Mouse (Mus musculus): ENCODE results near the gene Mydgf. TPM values are rescaled to one million over a fixed set of nuclear protein-coding genes. Genes with fewer than 3 reads are reported as not detected.

Gene Mydgf
- polyA plus RNA-seq, 1 experiment from 2014 or later, result 63.0 TPM

DNA sequence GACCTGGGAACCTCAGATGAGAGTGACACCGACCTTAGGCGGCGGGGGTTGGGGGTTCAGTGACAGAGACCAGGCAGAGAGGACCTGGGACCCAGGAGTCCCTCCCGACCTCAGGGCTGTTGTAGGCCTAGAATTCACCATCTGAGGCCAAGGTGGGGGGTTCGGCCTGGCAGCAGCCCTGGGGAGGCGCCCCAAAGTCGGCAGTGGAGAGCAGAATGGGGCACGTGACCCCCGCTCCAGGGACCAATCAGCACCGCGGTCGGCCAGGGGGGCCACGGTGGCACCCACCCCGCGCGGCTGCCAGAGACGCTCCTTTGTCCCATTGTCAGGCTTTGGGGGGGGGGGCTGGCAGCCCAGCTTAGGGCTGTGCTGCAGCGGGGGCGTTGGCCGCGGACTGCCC is 44.4 kb downstream of the Mydgf start:
- H3K9me3 ChIP-seq (replicated peaks), result no peaks in the 10 kb centered on the region
- H3K4me1 ChIP-seq, result peaks cover 65% of the 10 kb centered on the region
- H3K9ac ChIP-seq, result peak overlapping the region; percentile 82
- H3K36me3 ChIP-seq, result no peaks in the 10 kb centered on the region
- peak overlapping the region; percentile 83 for H3K4me3 ChIP-seq
- ATAC-seq (ENCODE audit: low FRiP score), result peak; percentile 7; the same call in 1 of the 2 replicates
- peaks cover 70% of the 10 kb centered on the region for H3K27me3 ChIP-seq
- H3K4me2 ChIP-seq (replicated peaks), result peak overlapping the region; percentile 92
- WGBS, result 4% methylated on average over 17 of the region's 21 CpGs
- H3K27ac ChIP-seq, result no peak overlapping the region

DNA sequence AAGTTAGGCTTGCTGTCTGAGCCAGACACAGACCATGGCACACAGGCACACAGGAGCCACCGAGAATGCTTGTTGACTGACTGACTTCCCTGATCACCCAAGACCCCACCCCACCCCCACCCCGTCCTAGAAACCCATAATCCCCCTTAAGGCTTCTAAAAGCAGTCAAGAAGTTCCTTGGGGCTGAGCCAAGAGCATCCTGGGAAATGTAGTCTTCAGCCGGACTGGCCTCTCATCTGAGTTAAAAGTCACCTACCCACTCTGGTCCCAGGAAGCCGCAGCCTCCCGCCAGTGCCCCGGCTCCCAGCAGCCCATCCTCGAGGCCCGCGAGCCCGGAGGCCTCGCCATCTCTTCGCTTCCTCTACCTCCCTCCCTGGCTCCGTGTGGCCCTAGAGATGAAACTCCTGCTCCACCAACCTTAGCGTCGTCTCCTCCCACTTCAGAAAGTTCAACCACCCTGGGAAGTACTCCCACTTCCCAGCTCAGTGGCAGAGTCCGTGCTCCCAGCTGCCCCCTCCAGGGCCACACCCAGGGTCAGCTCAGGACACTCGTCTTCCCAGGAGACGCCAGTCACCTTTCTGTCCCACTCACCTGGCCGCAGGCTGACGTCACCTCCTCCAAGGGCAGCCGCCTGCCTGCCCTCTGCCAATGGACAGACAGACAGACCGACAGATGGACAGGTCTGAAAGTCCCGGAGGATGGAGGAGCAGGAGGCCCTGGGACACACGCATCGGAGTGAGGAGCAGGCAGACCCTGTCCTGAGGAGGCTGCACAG is 45.7 kb downstream of the Mydgf start:
- peaks cover 71% of the 10 kb centered on the region for H3K4me1 ChIP-seq
- H3K9me3 ChIP-seq (replicated peaks), result no peaks in the 10 kb centered on the region
- peak overlapping the region; percentile 82; the same call in 1 of the 2 replicates for H3K9ac ChIP-seq
- 15% methylated on average over 25 of the region's 25 CpGs for WGBS
- peak overlapping the region; percentile 92 for H3K4me2 ChIP-seq (replicated peaks)
- ATAC-seq (ENCODE audit: low FRiP score), result no peak
- H3K27ac ChIP-seq, result no peak overlapping the region
- peaks cover 60% of the 10 kb centered on the region for H3K27me3 ChIP-seq
- H3K4me3 ChIP-seq, result peak overlapping the region; percentile 83
- no peaks in the 10 kb centered on the region for H3K36me3 ChIP-seq

DNA sequence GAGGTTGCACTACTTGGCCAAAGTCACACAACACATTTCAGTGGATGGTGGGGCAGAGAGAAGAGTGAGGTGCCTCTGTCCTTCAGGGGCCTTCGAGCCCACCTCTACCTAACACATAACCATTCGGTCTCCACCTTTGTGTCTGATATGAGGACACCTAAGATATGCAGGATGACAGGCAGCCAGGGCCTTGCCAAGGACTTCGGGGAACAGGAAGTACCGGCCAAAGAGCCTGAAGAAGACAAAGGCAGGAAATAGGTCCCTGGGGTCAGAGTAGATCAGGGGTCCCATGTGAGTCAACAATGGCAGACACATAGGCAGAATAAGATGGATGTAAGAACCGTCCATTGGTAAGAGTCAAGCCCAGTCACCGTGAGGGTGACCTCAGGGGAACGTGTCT is 47.2 kb downstream of the Mydgf start:
- WGBS, result 81% methylated on average over 7 of the region's 7 CpGs
- ATAC-seq (ENCODE audit: low FRiP score), result no peak
- H3K36me3 ChIP-seq, result no peaks in the 10 kb centered on the region
- peaks cover 52% of the 10 kb centered on the region for H3K27me3 ChIP-seq
- no peak overlapping the region for H3K27ac ChIP-seq
- H3K9ac ChIP-seq, result no peak overlapping the region
- peaks cover 56% of the 10 kb centered on the region for H3K4me1 ChIP-seq
- H3K4me3 ChIP-seq, result no peak overlapping the region
- no peak overlapping the region for H3K4me2 ChIP-seq (replicated peaks)
- no peaks in the 10 kb centered on the region for H3K9me3 ChIP-seq (replicated peaks)

DNA sequence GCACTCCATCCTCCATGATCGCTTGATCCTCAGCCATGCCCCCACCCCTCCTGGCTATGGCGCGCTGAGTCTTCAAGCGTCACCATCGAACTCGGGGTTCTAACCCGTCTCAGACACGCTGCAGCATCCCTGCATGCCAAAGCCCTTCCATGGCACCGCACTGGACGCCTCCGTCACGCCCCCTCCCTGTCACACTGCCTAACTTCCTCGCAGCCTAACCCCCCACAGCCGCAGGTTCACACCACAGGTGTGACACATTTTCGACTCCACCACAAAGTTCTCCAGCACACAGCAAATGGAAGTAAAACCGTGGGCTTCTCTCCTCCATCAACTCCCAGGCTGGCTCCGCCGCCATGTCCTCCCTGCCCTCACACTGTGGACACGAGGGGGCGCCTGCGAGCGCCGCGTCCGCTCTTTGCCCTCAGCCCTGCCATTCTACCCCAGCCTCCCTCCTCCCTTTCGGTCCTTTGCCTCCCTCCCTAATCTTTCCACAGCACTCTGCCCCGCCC is 49.2 kb downstream of the Mydgf start:
- ATAC-seq (ENCODE audit: low FRiP score), result no peak
- Histone ChIP-seq H3K4me1 (peaks cover 45% of the 10 kb centered on the region), H3K27me3 (peaks cover 33% of the 10 kb centered on the region), H3K4me3 (peak overlapping the region; percentile 14), H3K4me2 (replicated peaks) (peak overlapping the region; percentile 48), H3K9me3 (replicated peaks) (no peaks in the 10 kb centered on the region), H3K9ac (no peak overlapping the region), H3K36me3 (peaks cover 5% of the 10 kb centered on the region), H3K27ac (no peak overlapping the region)
- WGBS, result 3% methylated on average over 27 of the region's 27 CpGs

DNA sequence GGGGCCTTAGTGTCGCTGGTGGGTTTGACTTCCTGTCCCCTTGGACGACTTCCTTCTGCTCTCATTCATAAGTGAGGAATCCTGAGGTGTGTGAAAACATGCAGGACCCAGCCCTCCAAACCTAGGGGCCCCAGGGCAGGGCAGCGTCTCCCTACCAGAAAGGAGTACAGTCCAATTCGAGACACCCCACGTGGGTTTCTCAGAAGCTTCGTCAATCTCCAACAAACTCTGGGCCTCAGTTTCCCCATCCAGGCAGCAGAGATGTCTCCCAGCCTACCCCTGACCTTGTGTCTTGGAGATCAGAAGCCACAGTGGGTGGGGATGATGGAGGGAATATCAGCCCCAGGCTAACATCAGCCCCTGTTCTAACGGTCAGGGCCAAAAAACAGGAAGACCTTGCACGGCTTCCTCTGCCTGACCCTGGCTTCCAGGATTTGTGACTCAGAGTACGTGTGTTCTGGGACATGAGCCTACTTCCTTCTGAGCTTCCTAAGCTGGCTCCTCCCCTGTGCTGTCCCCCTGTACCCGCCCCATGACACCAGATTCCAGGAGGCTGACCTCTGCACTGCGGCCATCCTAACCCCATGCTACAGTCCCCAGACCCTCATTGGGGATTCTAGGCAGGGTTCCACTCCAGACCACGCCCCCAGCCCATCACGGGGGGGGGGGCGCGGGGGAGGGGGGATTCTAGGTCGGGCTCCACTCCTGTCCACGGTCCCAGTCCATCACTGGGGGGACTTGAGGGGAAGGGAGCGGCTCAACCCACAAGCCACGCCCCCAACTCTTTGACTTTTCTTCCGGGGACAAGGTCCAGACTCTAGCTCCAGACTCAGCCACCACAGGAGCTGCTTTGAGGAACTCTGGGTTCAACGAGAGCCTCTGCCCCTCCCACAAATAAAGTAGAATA is 50.0 kb downstream of the Mydgf start:
- H3K4me2 ChIP-seq (replicated peaks), result peak overlapping the region; percentile 48
- H3K4me1 ChIP-seq, result peaks cover 37% of the 10 kb centered on the region
- H3K9me3 ChIP-seq (replicated peaks), result no peaks in the 10 kb centered on the region
- peaks cover 11% of the 10 kb centered on the region for H3K36me3 ChIP-seq
- H3K9ac ChIP-seq, result no peak overlapping the region
- 0 out of 2 replicates have a peak, but pooled peaks have one; percentile 21 for ATAC-seq (ENCODE audit: low FRiP score)
- WGBS, result 27% methylated on average over 16 of the region's 21 CpGs
- no peak overlapping the region for H3K27ac ChIP-seq
- peaks cover 25% of the 10 kb centered on the region for H3K27me3 ChIP-seq
- no peak overlapping the region for H3K4me3 ChIP-seq

DNA sequence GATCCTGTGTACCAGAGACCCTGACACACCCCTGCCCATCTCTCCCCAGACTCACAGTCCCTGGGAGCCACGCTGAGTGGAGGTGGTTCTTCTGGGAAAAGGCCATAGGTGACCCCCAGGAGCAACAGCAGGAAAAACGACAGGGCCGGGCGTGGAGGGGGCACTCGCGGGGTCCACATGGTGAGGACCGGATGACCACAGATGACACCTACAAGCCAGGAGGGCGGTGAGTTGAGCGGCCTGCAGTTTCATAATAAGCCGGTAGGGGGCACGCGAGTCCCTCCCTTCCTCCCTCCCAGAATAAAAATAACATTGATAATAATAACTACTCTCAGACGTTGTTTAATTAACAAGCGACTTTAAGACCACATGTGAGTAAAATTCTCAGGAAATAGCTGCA is 51.1 kb downstream of the Mydgf start:
- Histone ChIP-seq H3K9ac (no peak overlapping the region), H3K4me3 (no peak overlapping the region), H3K4me2 (replicated peaks) (no peak overlapping the region), H3K9me3 (replicated peaks) (no peaks in the 10 kb centered on the region), H3K36me3 (peaks cover 20% of the 10 kb centered on the region), H3K4me1 (peaks cover 26% of the 10 kb centered on the region), H3K27ac (no peak overlapping the region), H3K27me3 (peaks cover 21% of the 10 kb centered on the region)
- ATAC-seq (ENCODE audit: low FRiP score), result no peak
- WGBS, result 4% methylated on average over 14 of the region's 14 CpGs

DNA sequence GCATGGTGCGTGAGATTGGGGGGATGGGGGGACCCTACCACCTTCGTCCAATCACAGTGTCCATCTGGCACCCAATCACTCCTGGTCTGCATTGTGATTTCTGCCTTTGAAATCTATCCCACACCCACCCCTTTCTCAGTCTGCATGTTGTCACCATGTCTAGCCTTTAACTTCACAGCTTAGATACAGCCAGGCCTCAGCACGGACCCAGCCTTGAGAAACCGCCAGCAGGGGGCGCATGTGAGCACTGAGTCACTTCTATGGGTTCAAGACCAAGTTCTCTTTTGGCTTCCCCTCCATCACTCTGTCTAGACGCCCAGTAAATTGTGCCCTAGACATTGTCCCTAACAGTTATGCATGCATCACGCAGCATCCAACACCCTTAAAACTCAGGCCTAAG is 51.9 kb downstream of the Mydgf start:
- Histone ChIP-seq H3K36me3 (peaks cover 26% of the 10 kb centered on the region), H3K27ac (no peak overlapping the region), H3K9me3 (replicated peaks) (no peaks in the 10 kb centered on the region), H3K9ac (no peak overlapping the region), H3K4me3 (no peak overlapping the region), H3K27me3 (peaks cover 19% of the 10 kb centered on the region), H3K4me1 (peaks cover 20% of the 10 kb centered on the region), H3K4me2 (replicated peaks) (no peak overlapping the region)
- ATAC-seq (ENCODE audit: low FRiP score), result no peak
- WGBS, result 42% methylated on average over 7 of the region's 7 CpGs

DNA sequence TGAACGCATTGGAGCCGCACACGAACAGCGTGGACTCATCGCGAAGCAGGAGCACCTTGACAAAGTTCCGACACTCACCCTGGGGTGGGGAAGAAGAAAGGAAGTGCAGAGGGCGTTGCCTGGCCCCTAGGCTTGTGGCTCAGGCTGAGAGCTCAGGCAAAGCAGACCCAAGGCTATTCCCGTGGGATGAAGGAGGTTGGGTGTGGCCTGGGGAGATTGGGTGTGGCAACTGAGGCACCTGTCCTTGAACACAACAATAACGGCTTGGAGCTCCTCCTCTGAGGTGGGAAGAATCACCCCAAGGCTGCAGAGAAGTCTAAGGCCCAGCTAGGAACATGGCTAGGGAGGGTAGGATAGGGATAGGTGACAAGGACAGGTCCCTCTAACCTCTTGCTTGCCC is 52.6 kb downstream of the Mydgf start:
- WGBS, result 90% methylated on average over 10 of the region's 10 CpGs

DNA sequence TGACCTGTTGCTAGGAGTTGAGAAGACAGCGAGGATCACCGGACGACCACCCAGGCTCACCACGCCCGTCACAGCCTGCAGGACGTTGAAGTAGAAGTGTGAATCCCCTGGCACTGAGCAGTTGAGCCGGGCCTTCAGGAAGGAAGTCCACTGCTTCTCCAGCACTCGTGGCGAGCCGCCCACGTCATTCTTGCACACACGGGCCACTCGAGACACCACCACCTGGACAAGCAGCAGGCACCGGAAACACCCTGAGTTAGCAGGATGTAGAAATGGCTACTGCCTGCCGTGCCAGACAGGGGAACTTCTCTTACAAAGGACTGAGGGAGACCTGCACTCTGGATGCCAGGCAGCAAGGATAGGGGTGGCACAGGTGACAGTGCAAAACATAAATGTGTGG is 55.5 kb downstream of the Mydgf start:
- peaks cover 42% of the 10 kb centered on the region for H3K27me3 ChIP-seq
- H3K36me3 ChIP-seq, result peaks cover 44% of the 10 kb centered on the region
- H3K4me1 ChIP-seq, result peaks cover 7% of the 10 kb centered on the region
- no peak overlapping the region for H3K27ac ChIP-seq
- H3K9ac ChIP-seq, result no peak overlapping the region
- no peak overlapping the region for H3K4me3 ChIP-seq
- no peak for ATAC-seq (ENCODE audit: low FRiP score)
- no peak overlapping the region for H3K4me2 ChIP-seq (replicated peaks)
- H3K9me3 ChIP-seq (replicated peaks), result peaks cover 6% of the 10 kb centered on the region
- WGBS, result 86% methylated on average over 15 of the region's 15 CpGs

More for the DNA sequence above, 52.6 kb downstream of the Mydgf start:
- Histone ChIP-seq H3K4me1 (peaks cover 20% of the 10 kb centered on the region), H3K27me3 (peaks cover 26% of the 10 kb centered on the region), H3K4me2 (replicated peaks) (no peak overlapping the region), H3K4me3 (no peak overlapping the region), H3K9me3 (replicated peaks) (no peaks in the 10 kb centered on the region), H3K36me3 (peaks cover 33% of the 10 kb centered on the region), H3K27ac (no peak overlapping the region), H3K9ac (no peak overlapping the region)
- no peak for ATAC-seq (ENCODE audit: low FRiP score)

DNA sequence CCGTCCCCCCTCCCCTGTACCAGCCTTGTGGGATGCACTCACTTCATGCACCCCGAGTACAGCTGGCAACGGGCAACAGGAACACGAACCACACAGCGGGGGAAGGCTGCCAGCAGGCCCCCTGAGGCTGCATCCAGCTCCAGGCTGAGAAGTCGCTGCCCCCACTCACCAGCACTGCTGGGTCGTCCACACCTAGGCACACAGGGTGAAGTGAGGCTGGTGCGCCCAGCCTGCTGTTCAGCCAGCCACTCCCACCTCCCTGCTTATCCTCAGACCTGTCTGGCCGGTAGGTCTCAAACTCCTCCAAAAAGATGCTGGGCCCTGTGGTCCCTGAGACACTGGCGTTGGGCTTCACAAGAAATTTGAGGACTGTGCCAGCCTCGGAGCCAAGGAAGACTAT is 57.5 kb downstream of the Mydgf start:
- no peak overlapping the region for H3K4me3 ChIP-seq
- ATAC-seq (ENCODE audit: low FRiP score), result no peak
- peaks cover 20% of the 10 kb centered on the region for H3K9me3 ChIP-seq (replicated peaks)
- peaks cover 49% of the 10 kb centered on the region for H3K36me3 ChIP-seq
- H3K27me3 ChIP-seq, result peaks cover 63% of the 10 kb centered on the region
- peaks cover 7% of the 10 kb centered on the region for H3K4me1 ChIP-seq
- H3K9ac ChIP-seq, result no peak overlapping the region
- no peak overlapping the region for H3K27ac ChIP-seq
- WGBS, result 72% methylated on average over 11 of the region's 11 CpGs
- no peak overlapping the region for H3K4me2 ChIP-seq (replicated peaks)
